Mouse (Mus musculus) heart, postnatal 4 days (tissue): ENCODE data around the gene Iffo2. TPM values are rescaled to one million over a fixed set of nuclear protein-coding genes. Genes with fewer than 3 reads are reported as not detected.

Experiments
- DNase-seq: peaks from one replicate; pipeline ENCODE4 v3.0.0; 2021
- total RNA-seq, 2 experiments: library from RNA; stranded (reverse); gene quantifications; 2 replicates each; pipeline ENCODE4 v1.2.3; 2021

The Iffo2 gene
- total RNA-seq, 2 experiments from 2014 or later, result 14.2 to 14.6 TPM

GRCm38 (mm10) chr4:139535127-139535695, 4.9 kb downstream of the Iffo2 start:
- DNase-seq, result peak; percentile 75

- DNase-seq, result no peak
Measured at GRCm38 (mm10) chr4:139535719-139536118, 5.4 kb downstream of the Iffo2 start.

GRCm38 (mm10) chr4:139536706-139537105, 6.4 kb downstream of the Iffo2 start:
- no peak for DNase-seq

- no peak for DNase-seq
Measured at GRCm38 (mm10) chr4:139540784-139541183, 10.4 kb downstream of the Iffo2 start.

GRCm38 (mm10) chr4:139545791-139546190, 15.4 kb downstream of the Iffo2 start:
- no peak for DNase-seq

- no peak for DNase-seq
Measured at GRCm38 (mm10) chr4:139549448-139549847, 19.1 kb downstream of the Iffo2 start.

- no peak for DNase-seq
Measured at GRCm38 (mm10) chr4:139555235-139555634, 24.9 kb downstream of the Iffo2 start.

- DNase-seq, result peak; percentile 79
Measured at GRCm38 (mm10) chr4:139555951-139556350, 25.6 kb downstream of the Iffo2 start.

GRCm38 (mm10) chr4:139568361-139568760, 38.0 kb downstream of the Iffo2 start:
- DNase-seq, result no peak

- DNase-seq, result peak; percentile 46
Measured at GRCm38 (mm10) chr4:139570756-139571155, 40.4 kb downstream of the Iffo2 start.

- DNase-seq, result no peak
Measured at GRCm38 (mm10) chr4:139572928-139573512, 42.7 kb downstream of the Iffo2 start.

- peak; percentile 99 for DNase-seq
Measured at GRCm38 (mm10) chr4:139574156-139574798, 43.9 kb downstream of the Iffo2 start.

GRCm38 (mm10) chr4:139574799-139575672, 44.7 kb downstream of the Iffo2 start:
- DNase-seq, result peak; percentile 54

GRCm38 (mm10) chr4:139575673-139576003, 45.3 kb downstream of the Iffo2 start:
- DNase-seq, result no peak

- DNase-seq, result no peak
Measured at GRCm38 (mm10) chr4:139576251-139576880, 46.0 kb downstream of the Iffo2 start.

- no peak for DNase-seq
Measured at GRCm38 (mm10) chr4:139577006-139577405, 46.7 kb downstream of the Iffo2 start.

GRCm38 (mm10) chr4:139578389-139578788, 48.0 kb downstream of the Iffo2 start:
- no peak for DNase-seq

GRCm38 (mm10) chr4:139579003-139579402, 48.7 kb downstream of the Iffo2 start:
- DNase-seq, result peak; percentile 27

- no peak for DNase-seq
Measured at GRCm38 (mm10) chr4:139579466-139579865, 49.1 kb downstream of the Iffo2 start.

GRCm38 (mm10) chr4:139580663-139581336, 50.5 kb downstream of the Iffo2 start:
- DNase-seq, result peak; percentile 73

GRCm38 (mm10) chr4:139581427-139582051, 51.2 kb downstream of the Iffo2 start:
- DNase-seq, result peak; percentile 65

GRCm38 (mm10) chr4:139582346-139582745, 52.0 kb downstream of the Iffo2 start:
- no peak for DNase-seq
